Mouse (Mus musculus): ENCODE results near the gene Fnip2. TPM values are rescaled to one million over a fixed set of nuclear protein-coding genes. Genes with fewer than 3 reads are reported as not detected.

Gene Fnip2
- total and polyA plus RNA-seq, 3 experiments: 0.21 to 0.71 (median 0.31) TPM

- no peak overlapping the region for H3K4me3 ChIP-seq (replicated peaks in 1 of 3; ENCODE audit: low read depth in 2 of 3, low read length in 2 of 3, poor library complexity in 1 of 3)
- DNase-seq (ENCODE audit: extremely low read depth): no peak
- H3K79me2 ChIP-seq (replicated peaks; ENCODE audit: control insufficient read depth, extremely low read depth, insufficient read depth, poor library complexity, severe bottlenecking): no peaks in the 10 kb centered on the region
- dilution Hi-C loops (cut with MboI; ENCODE audit: extremely low pct_ligation_motif_present, extremely low pct_unique_long_range_greater_than_20kb, low sequenced_read_pairs) (no loop called here), in situ Hi-C loops (cut with MboI; ENCODE audit: low pct_ligation_motif_present, low pct_unique_long_range_greater_than_20kb, low sequenced_read_pairs) (no loop called here)
- no peak for TF ChIP-seq IRF4 (IDR thresholded peaks at IDR 0.05; ENCODE audit: low read depth, low read length)
- TF ChIP-seq CHD2 (IDR thresholded peaks at IDR 0.05; ENCODE audit: low read length): no peak
- no peak for TF ChIP-seq USF1 (IDR thresholded peaks at IDR 0.05; ENCODE audit: low read depth, low read length)
- no peak for TF ChIP-seq E2F4 (IDR thresholded peaks at IDR 0.05; ENCODE audit: insufficient replicate concordance, low read depth, low read length)
- no peak for TF ChIP-seq ZC3H11A (IDR thresholded peaks at IDR 0.05; ENCODE audit: low read depth, low read length)
- TF ChIP-seq PAX5 (IDR thresholded peaks at IDR 0.05; ENCODE audit: low read length): no peak
- TF ChIP-seq POLR2A (IDR thresholded peaks at IDR 0.05; ENCODE audit: low read depth, low read length): no peak
- no peak for TF ChIP-seq MEF2A (IDR thresholded peaks at IDR 0.05; ENCODE audit: borderline replicate concordance, low read depth, low read length)
- TF ChIP-seq CTCF (conservative IDR thresholded peaks at IDR 0.05 in 1 of 2, IDR thresholded peaks at IDR 0.05 in 1 of 2; ENCODE audit: low read depth in 2 of 2, low read length in 2 of 2): no peak
- no peak for TF ChIP-seq MYC (IDR thresholded peaks at IDR 0.05; ENCODE audit: low read depth, low read length)
- no peak for TF ChIP-seq ELF1 (IDR thresholded peaks at IDR 0.05; ENCODE audit: low read depth, low read length)
- TF ChIP-seq UBTF (IDR thresholded peaks at IDR 0.05; ENCODE audit: low read depth, low read length): no peak
- TF ChIP-seq CHD1 (IDR thresholded peaks at IDR 0.05; ENCODE audit: low read depth, low read length): no peak
- TF ChIP-seq HCFC1 (IDR thresholded peaks at IDR 0.05; ENCODE audit: low read depth, low read length): no peak
- no peak for TF ChIP-seq MAZ (IDR thresholded peaks at IDR 0.05; ENCODE audit: low read depth, low read length)
- no peak for TF ChIP-seq MAFK (IDR thresholded peaks at IDR 0.05; ENCODE audit: insufficient replicate concordance, low read length)
- TF ChIP-seq ZNF384 (IDR thresholded peaks at IDR 0.05; ENCODE audit: low read depth, low read length): no peak
- TF ChIP-seq ETS1 (conservative IDR thresholded peaks at IDR 0.05; ENCODE audit: low read depth, low read length): no peak
- no peak for TF ChIP-seq USF2 (conservative IDR thresholded peaks at IDR 0.05; ENCODE audit: low read depth, low read length)
- no peak for TF ChIP-seq RCOR1 (conservative IDR thresholded peaks at IDR 0.05; ENCODE audit: low read depth, low read length)
- no peak overlapping the region for H3K9ac ChIP-seq (ENCODE audit: insufficient read depth, low read depth)
- H3K4me1 ChIP-seq (ENCODE audit: control insufficient read depth in 1 of 2, insufficient read depth in 2 of 2): peaks cover 0 to 5% of the 10 kb centered on the region in 2 experiments; a peak in 2 of 4 replicates
- no peaks in the 10 kb centered on the region for H3K36me3 ChIP-seq (replicated peaks in 1 of 2; ENCODE audit: control insufficient read depth in 1 of 2, insufficient read depth in 1 of 2, low read length in 1 of 2)
- peaks cover 62% of the 10 kb centered on the region for H3K27me3 ChIP-seq (replicated peaks)
- no peak overlapping the region for H3K4me2 ChIP-seq (ENCODE audit: insufficient read depth, low read depth, poor library complexity, severe bottlenecking)
- peaks cover 6% of the 10 kb centered on the region for H3K9me3 ChIP-seq (replicated peaks; ENCODE audit: low read length)
- no peak overlapping the region for H3K27ac ChIP-seq (ENCODE audit: insufficient read depth, low read depth)
Observed at GRCm38 (mm10) chr3:79563511-79563910, 4.1 kb downstream of the Fnip2 start.

DNA sequence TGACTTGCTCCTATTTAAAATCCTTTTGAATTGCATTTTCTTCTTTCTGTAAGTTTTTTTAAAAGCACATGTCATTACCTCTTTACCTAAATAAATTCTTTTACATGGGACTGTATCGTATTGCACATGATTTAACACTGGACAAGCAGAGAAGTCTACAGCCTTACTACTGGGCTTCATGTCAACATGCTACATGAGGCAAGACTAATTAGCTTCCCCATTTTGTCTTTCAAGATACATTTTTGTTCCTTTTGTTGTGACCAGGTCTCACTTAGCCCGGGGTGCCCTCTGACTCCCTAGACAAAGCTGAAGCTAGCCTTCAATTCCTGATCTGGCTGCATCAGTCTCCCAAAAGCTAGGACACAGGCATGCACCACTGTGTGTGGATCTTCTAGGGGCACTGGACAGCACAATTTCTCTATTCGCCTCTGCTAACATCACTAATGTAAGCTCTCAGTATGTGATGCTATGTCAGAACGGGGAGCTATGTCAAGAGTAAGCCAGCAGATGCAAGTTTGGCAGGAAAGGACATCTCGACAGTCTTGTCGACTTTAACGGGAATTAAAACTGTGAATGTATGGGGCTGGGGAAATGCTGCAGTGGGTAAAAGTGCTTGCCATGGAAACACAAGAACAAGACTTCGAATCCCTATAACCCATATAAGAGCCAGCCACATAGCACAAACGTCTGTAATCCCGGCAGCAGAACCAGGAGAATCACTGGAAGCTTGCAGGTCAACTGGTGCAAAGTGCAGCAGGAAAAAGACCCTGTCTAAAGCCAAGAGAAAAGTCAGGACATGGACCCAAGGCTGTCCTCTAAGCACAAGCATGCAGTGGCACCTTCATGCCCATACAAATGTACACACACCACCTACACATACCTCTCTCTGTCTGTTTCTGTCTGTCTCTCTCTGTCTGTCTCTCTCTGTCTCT is 5.5 kb downstream of the Fnip2 start:
- no peak for TF ChIP-seq HCFC1 (IDR thresholded peaks at IDR 0.05; ENCODE audit: low read depth, low read length)
- Histone ChIP-seq H3K4me1 (ENCODE audit: control insufficient read depth in 1 of 2, insufficient read depth in 2 of 2) (no peaks in the 10 kb centered on the region), H3K9me3 (replicated peaks; ENCODE audit: low read length) (no peaks in the 10 kb centered on the region), H3K79me2 (replicated peaks; ENCODE audit: control insufficient read depth, extremely low read depth, insufficient read depth, poor library complexity, severe bottlenecking) (no peaks in the 10 kb centered on the region), H3K9ac (ENCODE audit: insufficient read depth, low read depth) (no peak overlapping the region), H3K27ac (ENCODE audit: insufficient read depth, low read depth) (no peak overlapping the region), H3K4me3 (replicated peaks in 1 of 3; ENCODE audit: low read depth in 2 of 3, low read length in 2 of 3, poor library complexity in 1 of 3) (no peak overlapping the region), H3K27me3 (replicated peaks) (peaks cover 53% of the 10 kb centered on the region), H3K4me2 (ENCODE audit: insufficient read depth, low read depth, poor library complexity, severe bottlenecking) (no peak overlapping the region), H3K36me3 (replicated peaks in 1 of 2; ENCODE audit: control insufficient read depth in 1 of 2, insufficient read depth in 1 of 2, low read length in 1 of 2) (no peaks in the 10 kb centered on the region)
- in situ Hi-C loops (cut with MboI; ENCODE audit: low pct_ligation_motif_present, low pct_unique_long_range_greater_than_20kb, low sequenced_read_pairs) (no loop called here), dilution Hi-C loops (cut with MboI; ENCODE audit: extremely low pct_ligation_motif_present, extremely low pct_unique_long_range_greater_than_20kb, low sequenced_read_pairs) (no loop called here)
- DNase-seq (ENCODE audit: extremely low read depth): no peak

Measured in CH12.LX (cell line).